Mouse (Mus musculus): ENCODE measurements around the gene Vps33a.

Gene Vps33a

DNA sequence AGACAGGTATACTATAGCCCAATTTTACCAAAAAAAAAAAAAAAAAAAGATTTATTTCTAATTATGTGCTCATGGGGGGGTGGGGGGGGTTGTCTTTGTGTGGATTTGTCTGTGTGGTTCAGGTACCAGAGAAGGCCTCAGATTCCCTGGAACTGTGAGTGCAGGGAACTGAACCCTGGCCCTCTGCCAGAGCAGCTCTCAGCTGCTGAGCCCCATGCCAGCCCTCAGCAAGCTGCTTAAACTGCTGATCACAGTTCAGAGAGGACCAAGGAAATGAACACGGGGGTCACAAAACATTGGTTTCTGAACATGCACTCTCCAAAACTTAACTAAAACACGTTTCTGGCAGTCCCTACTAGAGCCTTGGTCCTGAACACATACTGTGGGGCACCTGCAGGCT is 16.4 kb downstream of the Vps33a start:
- Histone ChIP-seq H3K36me3 (ENCODE audit: insufficient read depth, low read length) (peaks cover 55% of the 10 kb centered on the region), H3K4me1 (replicated peaks; ENCODE audit: low read depth, low read length) (peaks cover 8% of the 10 kb centered on the region), H3K9me3 (ENCODE audit: low read length) (no peaks in the 10 kb centered on the region), H3K27me3 (ENCODE audit: insufficient read depth, low read length) (no peaks in the 10 kb centered on the region), H3K4me3 (replicated peaks; ENCODE audit: low read length) (no peak overlapping the region)
- TF ChIP-seq POU5F1 (IDR thresholded peaks at IDR 0.05; ENCODE audit: borderline replicate concordance, low read length) (no peak), CTCF (conservative IDR thresholded peaks at IDR 0.05; ENCODE audit: low read length) (no peak), NANOG (IDR thresholded peaks at IDR 0.05; ENCODE audit: borderline replicate concordance, low read length) (no peak)

DNA sequence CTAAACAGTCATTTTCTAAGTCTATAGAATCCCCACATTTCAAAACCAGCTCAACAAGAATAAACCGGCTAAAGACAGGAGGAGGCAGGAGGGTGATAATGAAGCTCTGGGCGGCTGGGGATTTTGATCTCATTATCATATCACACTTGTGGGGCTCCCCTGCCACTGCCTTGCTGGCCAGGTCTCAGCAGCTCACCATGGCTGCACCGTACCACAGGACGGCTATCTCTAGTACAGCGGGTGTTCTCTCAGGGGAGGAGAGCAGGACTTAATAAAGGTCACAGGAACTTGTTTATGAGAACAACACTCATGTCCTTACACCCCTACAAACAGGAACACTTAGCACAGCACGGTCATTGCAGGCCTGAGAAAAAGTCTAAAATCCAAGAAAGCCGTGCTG is 17.1 kb downstream of the Vps33a start:
- H3K36me3 ChIP-seq (ENCODE audit: insufficient read depth, low read length) = peaks cover 55% of the 10 kb centered on the region
- no peaks in the 10 kb centered on the region for H3K9me3 ChIP-seq (ENCODE audit: low read length)
- H3K4me1 ChIP-seq (replicated peaks; ENCODE audit: low read depth, low read length) = peaks cover under 1% of the 10 kb centered on the region; the same call in 1 of the 2 replicates
- H3K4me3 ChIP-seq (replicated peaks; ENCODE audit: low read length) = no peak overlapping the region
- TF ChIP-seq POU5F1 (IDR thresholded peaks at IDR 0.05; ENCODE audit: borderline replicate concordance, low read length) = no peak
- no peak for TF ChIP-seq NANOG (IDR thresholded peaks at IDR 0.05; ENCODE audit: borderline replicate concordance, low read length)
- TF ChIP-seq CTCF (conservative IDR thresholded peaks at IDR 0.05; ENCODE audit: low read length) = no peak
- H3K27me3 ChIP-seq (ENCODE audit: insufficient read depth, low read length) = no peaks in the 10 kb centered on the region

DNA sequence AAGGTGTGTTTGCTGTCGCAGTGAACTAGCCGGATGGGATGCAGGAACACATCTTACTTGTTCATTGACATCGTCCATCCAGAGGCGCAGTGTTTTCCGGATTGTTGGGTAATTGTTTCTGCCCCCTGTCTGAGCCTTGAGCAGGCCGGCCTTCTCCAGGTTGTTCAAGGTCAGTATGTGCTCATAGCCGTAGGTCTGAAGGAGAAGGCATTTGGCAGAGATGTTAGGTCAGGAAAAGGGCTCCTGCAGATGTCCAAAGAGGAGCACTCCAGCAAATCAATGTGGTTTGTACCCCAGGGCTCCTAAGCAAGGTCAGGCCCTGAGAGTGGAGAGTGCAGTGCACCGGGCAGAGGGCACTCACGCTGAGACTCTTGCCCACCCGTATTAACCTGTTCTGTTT is 39.0 kb downstream of the Vps33a start:
- Histone ChIP-seq H3K36me3 (ENCODE audit: insufficient read depth, low read length) (peaks cover 87% of the 10 kb centered on the region), H3K27me3 (ENCODE audit: insufficient read depth, low read length) (no peaks in the 10 kb centered on the region), H3K4me1 (replicated peaks; ENCODE audit: low read depth, low read length) (0 out of 2 replicates have a peak, but pooled peaks cover under 1% of the 10 kb centered on the region), H3K9me3 (ENCODE audit: low read length) (no peaks in the 10 kb centered on the region), H3K4me3 (replicated peaks; ENCODE audit: low read length) (no peak overlapping the region)
- TF ChIP-seq POU5F1 (IDR thresholded peaks at IDR 0.05; ENCODE audit: borderline replicate concordance, low read length) = no peak
- TF ChIP-seq CTCF (conservative IDR thresholded peaks at IDR 0.05; ENCODE audit: low read length) = no peak
- no peak for TF ChIP-seq NANOG (IDR thresholded peaks at IDR 0.05; ENCODE audit: borderline replicate concordance, low read length)

DNA sequence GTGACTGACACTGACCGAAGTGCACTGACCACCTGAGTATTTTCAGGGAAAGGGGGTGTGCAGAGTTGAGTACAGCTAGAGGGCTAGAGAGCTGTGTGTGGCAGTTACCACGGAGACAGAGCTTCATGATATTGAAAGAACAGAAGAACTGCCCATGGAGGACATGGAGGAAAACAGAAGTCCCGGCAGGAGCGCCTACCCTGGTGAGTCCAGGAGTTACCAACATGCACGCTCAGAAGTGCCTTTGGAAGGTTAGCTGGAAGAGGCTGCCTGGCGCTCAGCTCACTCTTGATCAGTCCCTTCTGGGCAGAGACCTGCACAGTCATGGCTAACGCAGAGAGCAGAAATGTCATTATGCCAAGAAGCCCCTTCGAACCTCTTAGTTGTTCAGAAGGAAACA is 42.8 kb downstream of the Vps33a start:
- Histone ChIP-seq H3K27me3 (ENCODE audit: insufficient read depth, low read length) (peaks cover 6% of the 10 kb centered on the region), H3K36me3 (ENCODE audit: insufficient read depth, low read length) (peaks cover 78% of the 10 kb centered on the region), H3K9me3 (ENCODE audit: low read length) (no peaks in the 10 kb centered on the region), H3K4me3 (replicated peaks; ENCODE audit: low read length) (no peak overlapping the region), H3K4me1 (replicated peaks; ENCODE audit: low read depth, low read length) (peaks cover 15% of the 10 kb centered on the region)
- TF ChIP-seq NANOG (IDR thresholded peaks at IDR 0.05; ENCODE audit: borderline replicate concordance, low read length) = no peak
- TF ChIP-seq CTCF (conservative IDR thresholded peaks at IDR 0.05; ENCODE audit: low read length) = no peak
- no peak for TF ChIP-seq POU5F1 (IDR thresholded peaks at IDR 0.05; ENCODE audit: borderline replicate concordance, low read length)

DNA sequence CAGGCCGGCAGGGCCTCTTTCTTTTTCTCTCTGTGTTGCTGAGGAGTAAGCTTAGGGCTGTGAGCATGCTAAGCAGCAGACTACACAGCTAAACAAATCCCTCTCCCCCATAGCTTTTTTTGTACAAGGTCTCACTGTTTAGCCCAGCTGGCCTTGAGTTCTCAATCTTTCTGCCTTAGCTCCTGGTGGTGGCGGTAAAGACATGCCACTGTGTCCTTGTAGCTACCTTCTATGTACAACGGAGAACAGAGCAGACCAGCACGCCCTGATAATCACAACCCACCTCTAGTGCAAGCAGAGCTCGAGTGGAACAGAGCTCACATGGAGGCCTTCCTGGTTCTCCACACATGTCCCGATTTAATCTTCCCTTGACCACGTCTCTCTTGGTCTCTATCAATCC is 44.2 kb downstream of the Vps33a start:
- Histone ChIP-seq H3K4me3 (replicated peaks; ENCODE audit: low read length) (no peak overlapping the region), H3K27me3 (ENCODE audit: insufficient read depth, low read length) (peaks cover 12% of the 10 kb centered on the region), H3K36me3 (ENCODE audit: insufficient read depth, low read length) (peaks cover 64% of the 10 kb centered on the region), H3K4me1 (replicated peaks; ENCODE audit: low read depth, low read length) (peaks cover 22% of the 10 kb centered on the region), H3K9me3 (ENCODE audit: low read length) (no peaks in the 10 kb centered on the region)
- TF ChIP-seq POU5F1 (IDR thresholded peaks at IDR 0.05; ENCODE audit: borderline replicate concordance, low read length) (no peak), CTCF (conservative IDR thresholded peaks at IDR 0.05; ENCODE audit: low read length) (no peak), NANOG (IDR thresholded peaks at IDR 0.05; ENCODE audit: borderline replicate concordance, low read length) (no peak)

DNA sequence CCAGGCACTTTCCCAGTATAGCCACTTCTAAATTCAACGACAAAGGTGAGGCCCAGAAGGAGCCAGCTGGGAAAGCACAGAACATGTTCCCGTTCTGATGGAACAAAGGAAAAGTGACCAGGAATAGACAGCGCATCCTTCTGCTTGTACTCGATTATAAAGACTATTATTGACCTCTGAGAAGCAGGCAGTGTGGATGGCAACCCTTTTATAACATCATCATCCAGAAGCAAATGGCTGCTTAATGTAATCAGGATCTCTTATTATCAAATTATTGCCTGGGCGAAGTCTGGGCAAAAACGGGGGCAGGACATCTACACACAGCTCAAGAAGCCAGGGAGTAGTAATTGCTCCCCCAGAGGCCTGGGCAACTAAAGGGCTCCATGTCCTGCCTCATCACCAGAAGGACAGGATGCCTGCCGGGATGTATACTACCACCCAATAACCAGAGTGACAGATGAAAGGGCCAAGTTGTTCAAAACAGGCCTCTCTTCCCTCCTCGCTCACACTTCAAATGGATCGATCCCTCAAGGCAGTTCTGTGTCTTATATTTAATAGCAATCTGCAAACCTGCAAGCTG is 46.8 kb downstream of the Vps33a start:
- no peaks in the 10 kb centered on the region for H3K9me3 ChIP-seq (ENCODE audit: low read length)
- H3K36me3 ChIP-seq (ENCODE audit: insufficient read depth, low read length) = peaks cover 41% of the 10 kb centered on the region
- H3K4me1 ChIP-seq (replicated peaks; ENCODE audit: low read depth, low read length) = peaks cover 40% of the 10 kb centered on the region
- TF ChIP-seq POU5F1 (IDR thresholded peaks at IDR 0.05; ENCODE audit: borderline replicate concordance, low read length) (no peak), CTCF (conservative IDR thresholded peaks at IDR 0.05; ENCODE audit: low read length) (no peak), NANOG (IDR thresholded peaks at IDR 0.05; ENCODE audit: borderline replicate concordance, low read length) (no peak)
- no peak overlapping the region for H3K4me3 ChIP-seq (replicated peaks; ENCODE audit: low read length)
- peaks cover 12% of the 10 kb centered on the region for H3K27me3 ChIP-seq (ENCODE audit: insufficient read depth, low read length)

DNA sequence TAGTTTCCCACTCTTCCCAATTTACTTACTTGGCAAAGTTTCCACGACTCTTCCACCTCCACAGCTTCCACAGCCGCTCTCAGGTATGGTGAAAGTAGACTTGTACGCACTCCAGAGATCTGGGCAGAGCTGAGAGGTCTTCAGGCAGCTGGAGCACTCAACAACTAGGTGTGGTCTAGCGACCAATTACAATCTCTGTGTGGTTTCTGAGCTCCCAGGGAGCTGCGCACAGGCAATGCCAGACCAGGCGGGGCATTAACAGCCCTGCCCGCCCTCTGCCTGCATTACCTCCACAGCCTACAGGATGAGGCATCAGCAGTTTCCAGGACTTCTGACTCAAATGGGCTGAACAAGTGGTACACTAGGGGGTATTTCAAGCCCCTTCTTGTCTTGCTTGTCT is 47.6 kb downstream of the Vps33a start, which contains the start of gene Gm49027:
Gene Gm49027 (minus strand): TSS at position 208 of the 400 bp plus-strand sequence.
- H3K9me3 ChIP-seq (ENCODE audit: low read length) = no peaks in the 10 kb centered on the region
- H3K27me3 ChIP-seq (ENCODE audit: insufficient read depth, low read length) = peaks cover 12% of the 10 kb centered on the region
- H3K4me1 ChIP-seq (replicated peaks; ENCODE audit: low read depth, low read length) = peaks cover 40% of the 10 kb centered on the region
- H3K36me3 ChIP-seq (ENCODE audit: insufficient read depth, low read length) = peaks cover 36% of the 10 kb centered on the region
- peak within 1 kb of the TSS; percentile 93 for H3K4me3 ChIP-seq (replicated peaks; ENCODE audit: low read length)
- TF ChIP-seq CTCF (conservative IDR thresholded peaks at IDR 0.05; ENCODE audit: low read length) = no peak
- TF ChIP-seq POU5F1 (IDR thresholded peaks at IDR 0.05; ENCODE audit: borderline replicate concordance, low read length) = no peak
- TF ChIP-seq NANOG (IDR thresholded peaks at IDR 0.05; ENCODE audit: borderline replicate concordance, low read length) = no peak

DNA sequence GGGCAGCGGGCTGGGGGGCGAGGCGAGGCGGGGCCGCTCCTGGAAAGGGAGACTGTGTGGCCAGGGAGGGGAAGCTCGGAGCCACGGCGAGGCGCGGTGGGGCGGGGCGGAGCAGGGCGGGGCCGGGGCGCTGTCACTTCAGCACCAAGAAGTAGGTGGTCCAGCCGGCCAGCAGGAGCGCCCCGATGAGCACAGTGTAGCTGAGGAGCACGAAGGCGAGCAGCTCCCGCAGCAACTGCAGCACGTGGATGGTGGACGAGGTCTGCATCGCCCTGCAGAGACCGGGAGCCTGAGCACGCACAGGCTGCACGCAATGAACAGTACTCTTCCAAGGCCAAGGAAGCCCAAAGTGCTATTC is 48.5 kb downstream of the Vps33a start:
- peaks cover 36% of the 10 kb centered on the region for H3K36me3 ChIP-seq (ENCODE audit: insufficient read depth, low read length)
- H3K27me3 ChIP-seq (ENCODE audit: insufficient read depth, low read length) = peaks cover 12% of the 10 kb centered on the region
- H3K4me3 ChIP-seq (replicated peaks; ENCODE audit: low read length) = peak overlapping the region; percentile 93
- no peaks in the 10 kb centered on the region for H3K9me3 ChIP-seq (ENCODE audit: low read length)
- peaks cover 40% of the 10 kb centered on the region for H3K4me1 ChIP-seq (replicated peaks; ENCODE audit: low read depth, low read length)
- TF ChIP-seq POU5F1 (IDR thresholded peaks at IDR 0.05; ENCODE audit: borderline replicate concordance, low read length) = no peak
- TF ChIP-seq CTCF (conservative IDR thresholded peaks at IDR 0.05; ENCODE audit: low read length) = no peak
- TF ChIP-seq NANOG (IDR thresholded peaks at IDR 0.05; ENCODE audit: borderline replicate concordance, low read length) = no peak
